13 mouse cellular contexts compared by ENCODE assay signal in genomic region chr15:68655046-68655445, GRCm38 (mm10).
"Had no signal": no experiment of that assay in that cellular context is flagged by ENCODE, and none has a peak within 500 bp of the region (broad histone marks: within the 10 kb centered on the region; RNA-seq: fewer than 3 reads in every experiment).

No protein-coding gene starts in this region.

- DNase-seq: gastrocnemius, adult 2 months; gastrocnemius, postnatal 10 days; gastrocnemius, postnatal 25 days; heart, adult 18-20 months; heart, postnatal 10 days; heart, postnatal 4 days; kidney, adult 18-20 months; kidney, adult 8-10 months; kidney, postnatal 10 days; kidney, postnatal 25 days; kidney, postnatal 4 days; liver; liver, embryonic 13.5 days had no signal
